Mouse (Mus musculus) neural tube, embryonic 11.5 days (tissue): ENCODE results near the gene Adamtsl4. TPM values are rescaled to one million over a fixed set of nuclear protein-coding genes. Genes with fewer than 3 reads are reported as not detected.

Source experiments
- ATAC-seq: fragments of 200-750 bp; cut with Nextera tagmentation; 2 replicates; pipeline ENCODE4 v1.8.0; 2017; ENCODE audit warnings: moderate number of reproducible peaks, mild to moderate bottlenecking, moderate TSS enrichment, moderate library complexity; ENCODE audit not compliant: insufficient read depth, low FRiP score, low TSS enrichment
- DNase-seq: peaks from one replicate; pipeline ENCODE4 v3.0.0-alpha.2; 2015; ENCODE audit warnings: low spot score
- H3K27ac ChIP-seq: fragments of 300-500 bp; sonication (generic); 2 replicates; pipeline ENCODE4 v1.5.1; 2014; ENCODE audit warnings: low read depth, mild to moderate bottlenecking, low read length
- H3K27me3 ChIP-seq: fragments of 300-500 bp; sonication (generic); 2 replicates; pipeline ENCODE4 v1.6.1; 2014; ENCODE audit warnings: mild to moderate bottlenecking, low read length, mixed read lengths; ENCODE audit not compliant: control insufficient read depth, insufficient read depth
- H3K36me3 ChIP-seq: fragments of 300-500 bp; sonication (generic); 2 replicates; pipeline ENCODE4 v1.6.1; 2014; ENCODE audit warnings: mild to moderate bottlenecking, low read length, moderate library complexity, mixed read lengths; ENCODE audit not compliant: control insufficient read depth, insufficient read depth
- H3K4me1 ChIP-seq: fragments of 300-500 bp; sonication (generic); 2 replicates; pipeline ENCODE4 v1.6.1; 2014; ENCODE audit warnings: low read length, mixed read lengths; ENCODE audit not compliant: control insufficient read depth, insufficient read depth
- H3K4me2 ChIP-seq: fragments of 300-500 bp; sonication (generic); 2 replicates; pipeline ENCODE4 v1.6.1; 2014; ENCODE audit warnings: low read depth, mild to moderate bottlenecking, moderate library complexity
- H3K4me3 ChIP-seq: fragments of 300-500 bp; sonication (generic); 2 replicates; pipeline ENCODE4 v1.5.1; 2014; ENCODE audit warnings: low read depth, low read length
- H3K9ac ChIP-seq: fragments of 300-500 bp; sonication (generic); 2 replicates; pipeline ENCODE4 v1.6.1; 2014; ENCODE audit warnings: mild to moderate bottlenecking, low read length
- H3K9me3 ChIP-seq: fragments of 300-500 bp; sonication (generic); 2 replicates; pipeline ENCODE4 v1.6.1; 2016; ENCODE audit warnings: low read length; ENCODE audit not compliant: control insufficient read depth
- WGBS: fragments of 180-500 bp; shearing (Covaris S2); extraction: QIAGEN DNeasy Blood & Tissue Kit; methylation state at CpG from one replicate; pipeline ENCODE4 v1.1.7; 2014; 5-methylcytosine and 5-hydroxymethylcytosine counted together
- polyA plus RNA-seq: library from polyadenylated mRNA; unstranded; fragments of >200 nt; fragmentation: Nextera tagmentation; extraction: Ambion mirVana; gene quantifications from 2 replicates; pipeline ENCODE4 v1.2.1, GENCODE M21; 2014

The Adamtsl4 gene
- polyA plus RNA-seq, 1 experiment from 2014 or later, result 0.82 TPM

GRCm38 (mm10) chr3:95726696-95727358 lies 39.1 kb upstream of the Adamtsl4 start:
- WGBS, result 78% methylated on average over 7 of the region's 7 CpGs
- Histone ChIP-seq H3K9ac (no peak overlapping the region), H3K4me3 (no peak overlapping the region), H3K27ac (no peak overlapping the region), H3K27me3 (no peaks in the 10 kb centered on the region), H3K4me2 (no peak overlapping the region), H3K9me3 (no peaks in the 10 kb centered on the region), H3K36me3 (no peaks in the 10 kb centered on the region), H3K4me1 (no peaks in the 10 kb centered on the region)
- no peak for DNase-seq
- no peak for ATAC-seq

DNA sequence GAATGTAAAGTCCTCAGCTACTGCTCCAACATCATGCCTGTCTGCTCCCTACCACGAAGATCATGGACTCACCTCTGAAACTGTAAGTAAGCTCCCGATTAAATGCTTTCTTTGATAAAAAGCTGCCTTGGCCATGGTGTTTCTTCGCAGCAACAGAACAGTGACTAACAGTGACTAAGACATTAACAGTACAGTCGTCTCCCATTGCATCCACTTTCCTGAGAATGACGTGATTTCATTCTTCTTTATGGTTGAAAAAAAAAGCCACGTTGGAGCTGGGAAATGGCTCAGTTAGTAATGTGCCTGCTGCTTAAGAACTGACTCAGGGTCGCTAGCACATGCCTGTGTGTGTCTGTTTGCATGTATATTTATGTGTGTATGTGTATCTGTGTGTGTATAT lies 38.1 kb upstream of the Adamtsl4 start:
- H3K36me3 ChIP-seq, result no peaks in the 10 kb centered on the region
- no peaks in the 10 kb centered on the region for H3K9me3 ChIP-seq
- H3K4me3 ChIP-seq, result no peak overlapping the region
- H3K27me3 ChIP-seq, result no peaks in the 10 kb centered on the region
- H3K9ac ChIP-seq, result no peak overlapping the region
- H3K4me1 ChIP-seq, result no peaks in the 10 kb centered on the region
- no peak for ATAC-seq
- no peak overlapping the region for H3K27ac ChIP-seq
- no peak overlapping the region for H3K4me2 ChIP-seq
- WGBS, result 86% methylated on average over 7 of the region's 7 CpGs
- no peak for DNase-seq

DNA sequence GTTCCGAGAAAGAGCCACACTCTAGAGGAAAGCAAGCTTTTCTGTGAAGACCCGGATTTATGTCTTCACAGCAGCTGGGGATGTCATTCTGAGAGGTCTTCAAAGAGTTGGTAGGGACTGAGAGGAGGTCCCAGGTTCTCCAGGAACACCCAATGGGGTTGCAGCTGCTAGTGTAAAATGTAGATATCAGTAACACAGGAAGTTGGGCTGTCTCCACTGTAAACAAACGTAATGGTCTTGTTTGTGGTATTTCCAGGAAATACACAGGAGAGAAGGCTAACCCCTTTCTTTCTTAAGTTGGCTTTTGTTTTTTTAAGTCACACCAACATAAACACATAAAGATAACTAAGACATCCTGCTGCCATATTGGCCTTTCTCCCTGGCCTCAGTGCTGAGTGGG lies 34.7 kb upstream of the Adamtsl4 start:
- no peak overlapping the region for H3K4me3 ChIP-seq
- no peaks in the 10 kb centered on the region for H3K36me3 ChIP-seq
- no peak overlapping the region for H3K4me2 ChIP-seq
- H3K9me3 ChIP-seq, result no peaks in the 10 kb centered on the region
- ATAC-seq (no peak), DNase-seq (no peak)
- H3K27ac ChIP-seq, result no peak overlapping the region
- no peaks in the 10 kb centered on the region for H3K27me3 ChIP-seq
- H3K4me1 ChIP-seq, result no peaks in the 10 kb centered on the region
- 64% methylated on average over 3 of the region's 3 CpGs for WGBS
- no peak overlapping the region for H3K9ac ChIP-seq

DNA sequence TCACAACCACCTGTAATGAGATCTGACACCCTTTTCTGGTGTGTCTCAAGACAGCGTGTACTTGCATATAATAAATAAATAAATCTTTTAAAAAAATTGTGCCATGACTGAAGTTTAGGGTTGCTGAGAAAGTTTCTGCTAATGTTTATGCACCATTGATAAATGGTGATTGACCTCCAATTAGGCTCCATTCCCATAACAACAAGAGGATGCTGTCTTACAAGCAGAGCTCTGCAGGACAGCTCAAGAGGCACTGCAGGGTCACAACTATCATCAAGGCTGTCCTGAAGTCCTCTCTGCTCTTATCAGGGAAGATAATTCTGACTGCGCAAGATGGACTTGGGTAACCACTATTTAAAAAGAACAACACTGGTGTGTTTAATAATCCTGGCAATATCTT lies 30.4 kb upstream of the Adamtsl4 start:
- DNase-seq (no peak), ATAC-seq (no peak)
- 81% methylated on average over 2 of the region's 2 CpGs for WGBS
- Histone ChIP-seq H3K4me2 (no peak overlapping the region), H3K4me3 (no peak overlapping the region), H3K27me3 (no peaks in the 10 kb centered on the region), H3K36me3 (no peaks in the 10 kb centered on the region), H3K27ac (no peak overlapping the region), H3K9me3 (no peaks in the 10 kb centered on the region), H3K4me1 (no peaks in the 10 kb centered on the region), H3K9ac (no peak overlapping the region)

GRCm38 (mm10) chr3:95716075-95716474 lies 28.4 kb upstream of the Adamtsl4 start:
- DNase-seq, result no peak
- no peaks in the 10 kb centered on the region for H3K36me3 ChIP-seq
- no peaks in the 10 kb centered on the region for H3K4me1 ChIP-seq
- no peak overlapping the region for H3K27ac ChIP-seq
- ATAC-seq, result no peak
- 84% methylated on average over 1 of the region's 1 CpGs for WGBS
- no peak overlapping the region for H3K4me2 ChIP-seq
- H3K9me3 ChIP-seq, result no peaks in the 10 kb centered on the region
- no peaks in the 10 kb centered on the region for H3K27me3 ChIP-seq
- no peak overlapping the region for H3K4me3 ChIP-seq
- H3K9ac ChIP-seq, result no peak overlapping the region

- H3K27me3 ChIP-seq, result no peaks in the 10 kb centered on the region
- no peaks in the 10 kb centered on the region for H3K9me3 ChIP-seq
- H3K4me2 ChIP-seq, result no peak overlapping the region
- DNase-seq (no peak), ATAC-seq (no peak)
- no peaks in the 10 kb centered on the region for H3K4me1 ChIP-seq
- H3K4me3 ChIP-seq, result no peak overlapping the region
- H3K27ac ChIP-seq, result no peak overlapping the region
- no peak overlapping the region for H3K9ac ChIP-seq
- no peaks in the 10 kb centered on the region for H3K36me3 ChIP-seq
Observed at GRCm38 (mm10) chr3:95709967-95710366, 22.2 kb upstream of the Adamtsl4 start.

GRCm38 (mm10) chr3:95709044-95709443 lies 21.3 kb upstream of the Adamtsl4 start:
- Histone ChIP-seq H3K27ac (no peak overlapping the region), H3K9me3 (no peaks in the 10 kb centered on the region), H3K9ac (no peak overlapping the region), H3K36me3 (no peaks in the 10 kb centered on the region), H3K4me1 (no peaks in the 10 kb centered on the region), H3K27me3 (no peaks in the 10 kb centered on the region), H3K4me3 (no peak overlapping the region), H3K4me2 (no peak overlapping the region)
- DNase-seq (no peak), ATAC-seq (no peak)
- WGBS, result 96% methylated on average over 4 of the region's 4 CpGs

DNA sequence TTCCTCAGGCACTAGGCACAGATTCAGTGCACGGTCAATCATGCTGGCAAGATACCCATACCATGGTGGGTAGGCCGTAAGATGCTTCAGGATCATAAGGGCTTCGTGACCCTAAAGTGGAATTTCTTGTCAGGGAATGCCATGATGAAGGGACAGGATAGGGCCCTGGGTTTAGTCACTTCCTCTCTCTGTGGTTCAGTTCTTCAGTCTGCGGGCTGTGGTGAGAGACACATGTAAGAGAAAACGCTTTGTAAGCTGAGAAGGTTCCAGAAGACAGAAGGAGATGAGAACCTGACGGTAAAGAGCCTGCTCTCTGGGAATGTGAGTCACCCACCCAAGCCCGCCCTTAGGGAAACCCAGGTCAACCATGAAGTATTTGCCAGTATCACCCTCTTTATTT lies 19.8 kb upstream of the Adamtsl4 start:
- ATAC-seq, result no peak
- Histone ChIP-seq H3K36me3 (no peaks in the 10 kb centered on the region), H3K27me3 (no peaks in the 10 kb centered on the region), H3K4me2 (no peak overlapping the region), H3K4me1 (no peaks in the 10 kb centered on the region), H3K4me3 (no peak overlapping the region), H3K9ac (no peak overlapping the region), H3K9me3 (no peaks in the 10 kb centered on the region), H3K27ac (no peak overlapping the region)
- WGBS, result 91% methylated on average over 7 of the region's 7 CpGs
- DNase-seq, result no peak

- no peak for DNase-seq
- Histone ChIP-seq H3K27ac (no peak overlapping the region), H3K27me3 (no peaks in the 10 kb centered on the region), H3K4me1 (peaks cover 5% of the 10 kb centered on the region; the same call in 1 of the 2 replicates), H3K4me3 (no peak overlapping the region), H3K9ac (no peak overlapping the region), H3K4me2 (no peak overlapping the region), H3K9me3 (no peaks in the 10 kb centered on the region), H3K36me3 (no peaks in the 10 kb centered on the region)
- ATAC-seq, result no peak
- WGBS, result 91% methylated on average over 4 of the region's 4 CpGs
Observed at GRCm38 (mm10) chr3:95706273-95706672, 18.6 kb upstream of the Adamtsl4 start.
